Mouse (Mus musculus) myocyte (in vitro differentiated cells): Measurements from ENCODE around the gene Kctd11. TPM values are rescaled to one million over a fixed set of nuclear protein-coding genes. Genes with fewer than 3 reads are reported as not detected.

Source experiments
- H3K27me3 ChIP-seq: one replicate; pipeline ENCODE4 v1.6.1; 2011; ENCODE audit not compliant: control insufficient read depth, insufficient read depth, insufficient read length
- H3K36me3 ChIP-seq: one replicate; pipeline ENCODE4 v1.6.1; 2011; ENCODE audit not compliant: control insufficient read depth, insufficient read depth
- H3K4me2 ChIP-seq: one replicate; pipeline ENCODE4 v1.6.1; 2011; ENCODE audit warnings: low read depth, control low read depth
- H3K4me3 ChIP-seq: one replicate; pipeline ENCODE4 v1.5.1; 2011; ENCODE audit warnings: mild to moderate bottlenecking, control low read depth, moderate library complexity
- H3K79me2 ChIP-seq: one replicate; pipeline ENCODE4 v1.6.1; 2011; ENCODE audit not compliant: control insufficient read depth, insufficient read depth
- H3ac ChIP-seq: one replicate; pipeline ENCODE4 v1.6.1; 2011; ENCODE audit not compliant: control insufficient read depth, insufficient read length
- CEBPB ChIP-seq: IDR thresholded peaks from 2 replicates; pipeline ENCODE4 v1.6.1; 2011; ENCODE audit warnings: mild to moderate bottlenecking, moderate library complexity; ENCODE audit not compliant: poor library complexity, insufficient read depth, severe bottlenecking
- E2F4 ChIP-seq: IDR thresholded peaks from one replicate; pipeline ENCODE4 v1.6.1; 2011; ENCODE audit warnings: mild to moderate bottlenecking, control low read depth, moderate library complexity; ENCODE audit not compliant: insufficient read depth
- MAX ChIP-seq: IDR thresholded peaks from one replicate; pipeline ENCODE4 v1.6.1; 2011; ENCODE audit warnings: low read depth, mild to moderate bottlenecking, control low read depth
- MYOD1 ChIP-seq, 3 experiments: IDR thresholded peaks; one replicate each; pipeline ENCODE4 v1.6.1; 2011; ENCODE audit warnings: control low read depth in 2 of 3, low read depth in 2 of 3, mild to moderate bottlenecking in 2 of 3, moderate library complexity in 1 of 3; ENCODE audit not compliant: insufficient read length in 2 of 3, control insufficient read depth in 1 of 3
- MYOG ChIP-seq, 3 experiments: IDR thresholded peaks; one replicate each; pipeline ENCODE4 v1.6.1; 2011; ENCODE audit warnings: control low read depth in 2 of 3, low read depth in 2 of 3, mild to moderate bottlenecking in 2 of 3; ENCODE audit not compliant: insufficient read length in 2 of 3, control insufficient read depth in 1 of 3, insufficient read depth in 1 of 3
- POLR2A ChIP-seq: IDR thresholded peaks from one replicate; pipeline ENCODE4 v1.6.1; 2011; ENCODE audit warnings: low read depth, mild to moderate bottlenecking, control low read depth, moderate library complexity; ENCODE audit not compliant: insufficient read length
- POLR2AphosphoS2 ChIP-seq: IDR thresholded peaks from one replicate; pipeline ENCODE4 v1.6.1; 2011; ENCODE audit warnings: low read depth, control low read depth; ENCODE audit not compliant: insufficient read length
- REST ChIP-seq: IDR thresholded peaks from one replicate; pipeline ENCODE4 v1.6.1; 2011; ENCODE audit warnings: mild to moderate bottlenecking, control low read depth, moderate library complexity; ENCODE audit not compliant: insufficient read depth, insufficient read length
- SRF ChIP-seq: IDR thresholded peaks from one replicate; pipeline ENCODE4 v1.6.1; 2011; ENCODE audit warnings: low read depth; ENCODE audit not compliant: control insufficient read depth, insufficient read length
- TCF12 ChIP-seq: IDR thresholded peaks from one replicate; pipeline ENCODE4 v1.6.1; 2011; ENCODE audit warnings: mild to moderate bottlenecking, control low read depth; ENCODE audit not compliant: poor library complexity, insufficient read depth, severe bottlenecking
- TCF3 ChIP-seq: IDR thresholded peaks from one replicate; pipeline ENCODE4 v1.6.1; 2011; ENCODE audit warnings: low read depth, control low read depth; ENCODE audit not compliant: insufficient read length
- USF1 ChIP-seq: IDR thresholded peaks from one replicate; pipeline ENCODE4 v1.6.1; 2011; ENCODE audit warnings: low read depth, mild to moderate bottlenecking, control low read depth, moderate library complexity
- polyA plus RNA-seq: library from polyadenylated mRNA; unstranded; fragments of >200 nt; fragmentation: generic; extraction: Trizol; gene quantifications from one replicate; pipeline ENCODE4 v1.2.1, GENCODE M21; 2012; ENCODE audit warnings: missing spikeins

Kctd11 gene
- polyA plus RNA-seq, 1 experiment = 24.5 TPM

- H3K4me2 ChIP-seq = peak overlapping the region; percentile 79
- peaks cover 54% of the 10 kb centered on the region for H3K36me3 ChIP-seq
- TF ChIP-seq REST = no peak
- no peak for TF ChIP-seq MYOG (IDR thresholded peaks at IDR 0.05; ENCODE audit: control insufficient read depth in 1 of 3, insufficient read depth in 1 of 3, insufficient read length in 2 of 3, low read depth in 2 of 3)
- peak; percentile 56 for TF ChIP-seq POLR2AphosphoS2
- no peak for TF ChIP-seq MAX
- TF ChIP-seq TCF12 = no peak
- no peak for TF ChIP-seq MYOD1 (IDR thresholded peaks at IDR 0.05; ENCODE audit: control insufficient read depth in 1 of 3, insufficient read length in 2 of 3, low read depth in 2 of 3)
- H3ac ChIP-seq = peak overlapping the region; percentile 69
- peaks cover 51% of the 10 kb centered on the region for H3K79me2 ChIP-seq
- H3K27me3 ChIP-seq = no peaks in the 10 kb centered on the region
- H3K4me3 ChIP-seq = peak overlapping the region; percentile 50
Measured at GRCm38 (mm10) chr11:69914917-69915430, 33.8 kb upstream of the Kctd11 start.

DNA sequence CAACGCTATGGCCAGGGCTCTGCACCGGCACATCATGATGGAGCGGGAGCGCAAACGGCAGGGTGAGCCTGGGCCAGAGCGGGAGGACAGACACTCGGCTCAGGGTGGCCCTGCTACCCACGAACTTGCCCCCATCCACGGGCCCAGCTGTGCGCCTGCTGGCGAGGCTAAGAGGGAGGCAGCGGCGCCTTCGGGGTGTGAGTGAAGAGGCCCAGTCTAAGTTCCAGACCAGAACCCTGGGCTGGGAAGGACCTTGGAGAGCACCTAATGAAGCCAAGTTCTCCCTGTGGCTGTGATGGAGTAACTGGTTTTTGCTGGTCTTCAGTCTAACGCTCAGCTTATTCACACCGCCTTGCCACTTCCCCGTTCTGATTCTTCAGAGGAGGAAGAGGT lies 33.2 kb upstream of the Kctd11 start:
- Histone ChIP-seq H3K79me2 (peaks cover 45% of the 10 kb centered on the region), H3K27me3 (no peaks in the 10 kb centered on the region), H3K4me3 (peak overlapping the region; percentile 50), H3K4me2 (peak overlapping the region; percentile 79), H3K36me3 (peaks cover 61% of the 10 kb centered on the region), H3ac (peak overlapping the region; percentile 69)
- no peak for TF ChIP-seq USF1
- TF ChIP-seq MAX = no peak
- TF ChIP-seq POLR2AphosphoS2 = peak; percentile 80
- TF ChIP-seq POLR2A = no peak
- TF ChIP-seq CEBPB = no peak
- TF ChIP-seq MYOG (IDR thresholded peaks at IDR 0.05; ENCODE audit: control insufficient read depth in 1 of 3, insufficient read depth in 1 of 3, insufficient read length in 2 of 3, low read depth in 2 of 3) = no peak
- peak; percentile 19 for TF ChIP-seq REST

- H3K27me3 ChIP-seq = no peaks in the 10 kb centered on the region
- peak within 1 kb of the TSS; percentile 69 for H3ac ChIP-seq
- peaks cover 58% of the 10 kb centered on the region for H3K36me3 ChIP-seq
- peak within 1 kb of the TSS; percentile 50 for H3K4me3 ChIP-seq
- TF ChIP-seq USF1 = no peak
- no peak for TF ChIP-seq SRF
- TF ChIP-seq REST = no peak
- TF ChIP-seq TCF3 = no peak
- TF ChIP-seq CEBPB = no peak
- peak; percentile 79 for TF ChIP-seq POLR2AphosphoS2
- no peak for TF ChIP-seq MAX
- TF ChIP-seq MYOD1 (IDR thresholded peaks at IDR 0.05; ENCODE audit: control insufficient read depth in 1 of 3, insufficient read length in 2 of 3, low read depth in 2 of 3) = no peak
- TF ChIP-seq TCF12 = no peak
- TF ChIP-seq E2F4 = peak; percentile 75
- TF ChIP-seq MYOG (IDR thresholded peaks at IDR 0.05; ENCODE audit: control insufficient read depth in 1 of 3, insufficient read depth in 1 of 3, insufficient read length in 2 of 3, low read depth in 2 of 3) = peak in 1 of 3 experiments; percentile 2
- peak; percentile 57 for TF ChIP-seq POLR2A
- peak within 1 kb of the TSS; percentile 79 for H3K4me2 ChIP-seq
- H3K79me2 ChIP-seq = peaks cover 39% of the 10 kb centered on the region
Measured at GRCm38 (mm10) chr11:69913554-69914371, 32.6 kb upstream of the Kctd11 start, which contains the start of gene Gps2. Gps2 (plus strand) TSS chr11:69913888.

DNA sequence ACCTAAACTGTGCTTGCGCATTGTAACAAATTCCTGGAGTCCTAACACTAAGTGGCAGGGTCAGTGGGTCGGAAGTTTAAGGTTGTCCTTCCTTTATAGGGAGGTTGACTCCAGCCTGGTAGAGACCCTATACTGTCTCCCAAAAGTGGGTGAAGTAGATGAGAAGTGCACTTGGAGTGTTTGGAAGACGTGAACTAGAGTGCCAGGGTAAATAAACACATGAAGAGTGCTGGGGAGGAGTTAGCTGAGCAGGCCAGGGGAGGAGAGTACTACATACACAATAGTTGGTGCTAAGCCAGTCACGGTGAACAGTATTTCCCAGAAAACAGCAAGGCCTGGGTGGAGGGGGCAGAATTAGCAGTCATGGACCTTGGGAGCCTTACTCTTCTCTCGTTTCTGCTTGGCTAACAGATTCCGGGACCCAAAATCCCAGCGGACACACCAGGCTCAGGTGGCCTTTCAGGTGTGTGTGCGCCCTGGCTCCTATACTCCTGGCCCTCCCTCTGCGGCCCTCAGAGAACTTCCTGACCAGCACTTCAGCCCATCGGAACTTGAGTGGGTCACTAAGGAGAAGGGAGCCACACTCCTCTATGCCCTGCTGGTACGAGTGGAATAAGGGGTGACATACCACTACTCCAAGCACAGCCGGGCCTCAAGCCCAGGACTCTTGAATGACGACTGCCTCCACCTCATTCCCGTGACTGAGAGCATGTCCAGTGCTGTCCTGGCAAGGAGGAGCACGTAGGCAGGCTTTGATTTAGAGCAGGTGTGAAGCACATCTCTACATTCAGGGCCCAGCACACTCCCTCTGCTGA lies 31.7 kb upstream of the Kctd11 start:
- Histone ChIP-seq H3ac (no peak overlapping the region), H3K4me2 (peak overlapping the region; percentile 79), H3K36me3 (peaks cover 55% of the 10 kb centered on the region), H3K4me3 (peak overlapping the region; percentile 50), H3K79me2 (peaks cover 31% of the 10 kb centered on the region), H3K27me3 (no peaks in the 10 kb centered on the region)
- TF ChIP-seq E2F4 = no peak
- TF ChIP-seq POLR2AphosphoS2 = no peak
- no peak for TF ChIP-seq USF1
- no peak for TF ChIP-seq SRF
- TF ChIP-seq TCF12 = no peak
- TF ChIP-seq MYOD1 (IDR thresholded peaks at IDR 0.05; ENCODE audit: control insufficient read depth in 1 of 3, insufficient read length in 2 of 3, low read depth in 2 of 3) = no peak
- no peak for TF ChIP-seq MYOG (IDR thresholded peaks at IDR 0.05; ENCODE audit: control insufficient read depth in 1 of 3, insufficient read depth in 1 of 3, insufficient read length in 2 of 3, low read depth in 2 of 3)
- no peak for TF ChIP-seq CEBPB
- TF ChIP-seq TCF3 = no peak
- TF ChIP-seq REST = no peak
- TF ChIP-seq MAX = no peak
- no peak for TF ChIP-seq POLR2A
